ENCODE assay signal across 23 mouse cellular contexts in genomic region chr5:135847881-135848280, GRCm38 (mm10). TPM values are rescaled to one million over a fixed set of nuclear protein-coding genes. Genes with fewer than 3 reads are reported as not detected.
DNase-seq lines count a peak whose midpoint lies in the region; ATAC-seq lines count a peak whose summit lies in the region.
"Had no signal": no experiment of that assay in that cellular context is flagged by ENCODE, and none has a peak within 500 bp of the region (broad histone marks: within the 10 kb centered on the region; RNA-seq: fewer than 3 reads in every experiment).

No protein-coding gene starts in this region.

- peak; percentile 49; the same call in 1 of the 2 replicates for ATAC-seq in frontal cortex, adult (ENCODE audit: low TSS enrichment)
- ATAC-seq: activated CD4-positive, CD25-positive, alpha-beta regulatory T cell, adult 4 months; forebrain, embryonic 14.5 days; forebrain, postnatal 0 days; hindbrain, embryonic 16.5 days had no signal

- no peak for DNase-seq in frontal cortex, postnatal 14 days (ENCODE audit: low spot score in 2 of 2)
- peak; percentile 42 to 45 for DNase-seq in left cerebral cortex, postnatal 14 days (ENCODE audit: low spot score in 2 of 2)
- no peak for DNase-seq in left cerebral cortex, postnatal 10 days (ENCODE audit: extremely low spot score in 1 of 2, low spot score in 2 of 2)
- peak; percentile 44 to 48 for DNase-seq in right cerebral cortex, adult 2 months (ENCODE audit: low spot score in 2 of 2)
- no peak for DNase-seq in right cerebral cortex, postnatal 14 days
- DNase-seq: adrenal gland, adult 8-10 months; adrenal gland, postnatal 36 days; cerebellum, adult 11 months; cerebellum, adult 2 months; cerebellum, adult 9-11 months; forebrain, postnatal 0 days; gastrocnemius, postnatal 10 days; gastrocnemius, postnatal 36 days; heart, adult 2 months; heart, postnatal 14 days; heart, postnatal 4 days had no signal

- intact Hi-C loops in left cerebral cortex, postnatal 14 days (cut with DNase I): no loop called here
- intact Hi-C loops in left cerebral cortex, postnatal 10 days (cut with DNase I): no loop called here

RNA-seq across cellular contexts. Expression of gene Hspb1, which starts 39.8 kb away (rescaled TPM):
- 1 to 10 TPM; 6.9 to 9.4 TPM for total RNA-seq in left cerebral cortex, postnatal 14 days (2021)
- 1 to 10 TPM; 4.3 to 4.6 TPM for total RNA-seq in left cerebral cortex, postnatal 10 days (2021)
- total RNA-seq: granulocyte monocyte progenitor cell, adult 5-6 weeks had no signal

RNA-seq across cellular contexts. Expression of gene Srrm3, which starts 41.2 kb away (rescaled TPM):
- total RNA-seq in left cerebral cortex, postnatal 14 days (2021): 10 to 100 TPM; 95.2 to 95.9 TPM
- total RNA-seq in left cerebral cortex, postnatal 10 days (2021): 10 to 100 TPM; 73.7 to 79.8 TPM
- total RNA-seq: common myeloid progenitor, adult 5-6 weeks; gastrocnemius, adult 18-20 months; gastrocnemius, postnatal 36 days; granulocyte monocyte progenitor cell, adult 5-6 weeks; heart, adult 2 months had no signal

Comparison
In these comparisons a context has a peak if more than half of its experiments do, and no peak if none do; other contexts are left out.
1. DNase-seq: peak in left cerebral cortex, postnatal 14 days (2 of 2) and right cerebral cortex, adult 2 months (2 of 2); none in frontal cortex, postnatal 14 days (0 of 2), left cerebral cortex, postnatal 10 days (0 of 2) and right cerebral cortex, postnatal 14 days (single experiment).